Mouse (Mus musculus) small intestine, adult 2 months (tissue): Measurements from ENCODE around the gene Btg2.

Experiments used
- CTCF ChIP-seq: fragments of 200-500 bp; IDR thresholded peaks from 2 replicates; pipeline ENCODE4 v1.5.1; 2012; ENCODE audit warnings: low read depth, mild to moderate bottlenecking, control low read depth, inconsistent platforms, low read length, moderate library complexity, mixed read lengths; ENCODE audit not compliant: insufficient replicate concordance, insufficient read length; ENCODE audit errors: extremely low read depth
- POLR2A ChIP-seq: fragments of 200-500 bp; IDR thresholded peaks from 2 replicates; pipeline ENCODE4 v1.6.1; 2012; ENCODE audit warnings: low read depth, mild to moderate bottlenecking, control low read depth, inconsistent platforms, low read length, moderate library complexity

GRCm38 (mm10) chr1:134117110-134117509, 38.2 kb upstream of the Btg2 start:
- TF ChIP-seq POLR2A (no peak), CTCF (no peak)
